Mouse (Mus musculus) CD4-positive helper T cell, adult 2 months (primary cell): ENCODE data around the gene Btbd35f24.
"Not testable (repeated sequence)": the region's sequence is repeated elsewhere in the genome, so short reads cannot be mapped to it uniquely, and the experiment has no call there.

Experiments
- DNase-seq: peaks from one replicate; pipeline ENCODE4 v3.0.0-alpha.2; 2012; ENCODE audit warnings: low read depth, missing footprints, low spot score

Btbd35f24 gene

DNA sequence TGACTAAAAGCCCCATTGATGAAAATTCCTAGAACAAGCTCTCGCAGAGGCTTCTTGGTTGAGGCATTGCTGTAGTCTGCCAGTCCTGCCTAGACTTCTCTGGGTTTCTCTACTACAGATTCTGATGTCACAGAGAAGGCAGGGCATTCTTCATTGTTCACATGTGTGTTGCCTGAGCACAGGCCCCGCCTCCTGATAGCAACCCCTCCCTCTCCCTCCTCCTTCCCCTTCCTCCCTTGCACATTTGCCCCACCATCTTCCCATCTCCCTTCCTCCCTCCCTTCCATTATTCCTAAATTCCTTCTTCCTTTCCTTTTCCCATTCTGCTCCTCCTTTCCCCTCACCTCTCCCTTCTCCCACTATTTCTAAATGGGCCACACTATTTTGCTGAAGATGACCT lies at the start of gene Btbd35f24:
Gene Btbd35f24, minus strand, starts transcription at position 101 of the 400 bp plus-strand sequence.
- DNase-seq = not testable (repeated sequence)
